Mouse (Mus musculus) cortical plate, adult 2 months (tissue): ENCODE data around the gene Syngr2. TPM values are rescaled to one million over a fixed set of nuclear protein-coding genes. Genes with fewer than 3 reads are reported as not detected.
"Not testable (repeated sequence)": the region's sequence is repeated elsewhere in the genome, so short reads cannot be mapped to it uniquely, and the experiment has no call there.

Experiments
- H3K27ac ChIP-seq: fragments of 200-500 bp; 2 replicates; pipeline ENCODE4 v1.5.1; 2012; ENCODE audit warnings: low read length, control low read depth, inconsistent platforms; ENCODE audit not compliant: insufficient read depth
- H3K4me1 ChIP-seq: fragments of 200-500 bp; 2 replicates; pipeline ENCODE4 v1.6.1; 2011; ENCODE audit warnings: low read length; ENCODE audit not compliant: control insufficient read depth, insufficient read depth
- H3K4me3 ChIP-seq: fragments of 200-500 bp; 2 replicates; pipeline ENCODE4 v1.5.1; 2011; ENCODE audit warnings: mild to moderate bottlenecking, low read length, control low read depth; ENCODE audit not compliant: insufficient read depth
- CTCF ChIP-seq: fragments of 200-500 bp; IDR thresholded peaks from 2 replicates; pipeline ENCODE4 v1.5.1; 2011; ENCODE audit warnings: mild to moderate bottlenecking, control low read depth, low read length; ENCODE audit not compliant: insufficient read depth; ENCODE audit errors: extremely low read depth
- POLR2A ChIP-seq: fragments of 200-500 bp; IDR thresholded peaks from 2 replicates; pipeline ENCODE4 v1.6.1; 2011; ENCODE audit warnings: mild to moderate bottlenecking, low read length, control low read depth; ENCODE audit not compliant: insufficient read depth; ENCODE audit errors: extremely low read depth
- polyA plus RNA-seq: library from polyadenylated mRNA; depleted of rRNA; stranded (reverse); fragments of >200 nt; gene quantifications from 2 replicates; pipeline ENCODE4 v1.2.3, GENCODE M21; 2012

Gene Syngr2
- polyA plus RNA-seq, 1 experiment, result 13.5 TPM

- Histone ChIP-seq H3K4me1 (no peaks in the 10 kb centered on the region), H3K4me3 (no peak overlapping the region), H3K27ac (no peak overlapping the region)
- TF ChIP-seq POLR2A (no peak), CTCF (no peak)
Measured at GRCm38 (mm10) chr11:117828149-117828887, 18.9 kb downstream of the Syngr2 start.

DNA sequence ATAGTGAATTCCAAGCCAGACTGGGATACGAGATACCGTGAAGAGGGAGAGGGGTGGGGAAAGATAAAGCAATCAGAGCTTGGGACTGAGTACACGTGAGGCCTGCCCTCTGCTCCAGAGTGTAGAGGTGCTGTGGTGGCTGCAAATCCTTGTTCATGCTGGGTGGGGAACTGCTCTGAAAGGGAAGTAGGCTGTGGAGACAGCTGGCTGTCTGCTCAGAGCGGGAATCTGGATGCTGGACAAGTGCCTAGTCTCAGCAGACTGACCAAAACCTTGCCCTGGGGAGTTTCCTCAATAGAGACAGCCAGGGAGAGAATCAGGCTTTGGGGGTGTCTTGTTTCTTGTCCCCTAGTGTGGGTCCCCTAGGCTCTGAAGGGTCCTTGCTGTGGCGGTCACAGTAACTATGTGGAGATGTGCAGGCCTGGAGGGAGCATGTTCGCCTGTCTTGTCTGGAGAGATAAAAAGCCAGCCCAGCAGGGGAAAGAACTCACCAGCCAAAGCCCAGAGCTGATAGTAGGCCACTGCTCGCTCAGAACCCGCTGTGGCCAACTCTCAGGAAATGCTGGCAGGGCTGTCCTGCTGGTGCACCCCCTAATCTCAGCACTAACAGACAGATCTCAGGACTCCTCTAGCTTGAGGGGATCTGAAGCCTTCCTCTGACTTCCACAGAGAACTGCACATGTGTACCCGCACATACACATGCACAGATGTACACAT, 19.6 kb downstream of the Syngr2 start:
- Histone ChIP-seq H3K4me3 (no peak overlapping the region), H3K27ac (no peak overlapping the region), H3K4me1 (no peaks in the 10 kb centered on the region)
- TF ChIP-seq CTCF (no peak), POLR2A (no peak)

- TF ChIP-seq POLR2A (no peak), CTCF (no peak)
- H3K27ac ChIP-seq, result no peak overlapping the region
- no peaks in the 10 kb centered on the region for H3K4me1 ChIP-seq
- H3K4me3 ChIP-seq, result no peak overlapping the region
Measured at GRCm38 (mm10) chr11:117829671-117830215, 20.3 kb downstream of the Syngr2 start.

DNA sequence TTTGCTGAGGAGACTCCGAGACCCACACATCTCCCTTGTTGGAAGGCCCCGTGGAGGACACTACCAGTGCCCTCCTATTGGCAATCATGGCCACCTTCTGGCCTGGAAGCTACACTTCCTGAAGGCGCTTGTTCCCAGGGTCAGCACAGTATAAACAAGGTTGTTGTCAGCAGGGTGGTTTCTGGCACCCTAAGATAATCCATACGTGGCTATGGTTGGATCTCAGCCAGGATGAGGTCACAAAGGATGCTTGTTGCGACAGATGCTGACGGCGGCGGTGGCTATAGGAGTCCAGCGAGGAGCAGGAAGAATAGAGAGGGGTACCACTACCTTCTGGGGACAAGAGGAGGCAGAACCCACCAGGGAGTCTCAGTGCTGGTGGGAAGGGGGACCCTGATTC, 20.9 kb downstream of the Syngr2 start:
- no peak overlapping the region for H3K4me3 ChIP-seq
- no peaks in the 10 kb centered on the region for H3K4me1 ChIP-seq
- H3K27ac ChIP-seq, result no peak overlapping the region
- TF ChIP-seq POLR2A (no peak), CTCF (no peak)

- H3K27ac ChIP-seq, result no peak overlapping the region
- peak overlapping the region; percentile 30 for H3K4me3 ChIP-seq
- TF ChIP-seq CTCF (peak; percentile 53), POLR2A (no peak)
- no peaks in the 10 kb centered on the region for H3K4me1 ChIP-seq
Measured at GRCm38 (mm10) chr11:117832086-117832969, 22.9 kb downstream of the Syngr2 start.

- H3K4me1 ChIP-seq, H3K27ac ChIP-seq, H3K4me3 ChIP-seq: not testable (repeated sequence)
Measured at GRCm38 (mm10) chr11:117833509-117833908, 24.0 kb downstream of the Syngr2 start.

DNA sequence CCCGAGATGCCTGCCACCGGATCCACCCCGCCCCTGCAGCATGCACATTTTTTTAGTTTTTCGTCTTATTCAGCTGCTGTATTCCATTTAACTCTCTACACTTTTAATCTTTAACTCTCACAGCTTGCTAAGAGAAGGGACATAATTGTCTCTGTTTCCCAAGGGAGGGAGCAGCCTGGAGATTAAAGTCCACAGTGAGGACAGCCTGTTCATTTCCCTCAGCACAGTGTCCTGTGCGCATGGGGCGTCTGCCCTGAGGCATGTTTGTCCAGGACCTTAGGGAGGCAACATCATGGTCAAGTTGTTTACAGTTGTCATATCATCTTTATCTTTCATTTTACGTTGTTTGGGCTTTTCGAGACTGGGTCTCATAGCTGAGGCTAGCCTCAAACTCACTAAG, 24.6 kb downstream of the Syngr2 start:
- no peak for TF ChIP-seq POLR2A
- TF ChIP-seq CTCF, result no peak
- Histone ChIP-seq H3K4me3 (no peak overlapping the region), H3K27ac (no peak overlapping the region), H3K4me1 (no peaks in the 10 kb centered on the region)

DNA sequence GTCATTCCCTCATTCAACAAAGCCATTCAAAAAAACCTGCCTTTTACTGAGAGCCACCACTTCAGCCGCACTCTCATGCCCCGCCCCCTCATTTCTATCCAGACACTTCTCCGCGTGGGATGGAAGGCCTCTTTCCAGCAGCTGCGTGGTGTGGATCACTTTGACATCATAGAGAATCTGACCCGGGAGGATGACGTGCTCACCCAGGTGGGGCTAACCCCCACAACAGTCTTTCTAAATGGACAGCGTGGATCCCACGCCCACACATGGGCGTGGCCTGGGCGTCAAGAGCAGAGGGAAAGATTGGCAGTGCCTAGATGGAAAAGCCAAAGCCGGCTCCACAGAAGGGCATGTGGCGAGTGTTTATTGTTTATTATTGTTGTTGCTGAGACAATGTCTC, 26.8 kb downstream of the Syngr2 start:
- no peak overlapping the region for H3K4me3 ChIP-seq
- TF ChIP-seq CTCF, result no peak
- no peak for TF ChIP-seq POLR2A
- no peak overlapping the region for H3K27ac ChIP-seq
- no peaks in the 10 kb centered on the region for H3K4me1 ChIP-seq

DNA sequence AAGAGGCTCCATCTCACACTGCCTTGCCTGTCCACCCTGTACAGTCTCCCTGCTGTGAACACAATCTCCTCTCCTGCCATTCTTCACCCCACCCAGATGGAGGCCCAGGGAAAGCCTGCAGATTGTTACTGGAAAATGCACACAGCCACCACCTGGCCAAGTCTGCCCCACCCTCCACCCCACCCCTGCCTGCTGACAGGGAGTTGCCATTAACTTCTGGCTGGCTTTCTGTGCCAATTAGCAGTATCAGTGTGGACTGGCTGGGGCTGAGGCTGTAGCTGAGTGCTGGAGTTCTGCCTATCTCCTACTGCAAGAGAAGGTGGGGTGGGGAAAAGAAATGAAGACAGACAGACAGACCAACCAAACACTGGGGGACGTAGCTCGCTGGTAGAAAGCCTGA, 29.1 kb downstream of the Syngr2 start:
- TF ChIP-seq POLR2A (no peak), CTCF (no peak)
- H3K27ac ChIP-seq, result no peak overlapping the region
- no peaks in the 10 kb centered on the region for H3K4me1 ChIP-seq
- H3K4me3 ChIP-seq, result no peak overlapping the region

- Histone ChIP-seq H3K27ac (no peak overlapping the region), H3K4me3 (no peak overlapping the region), H3K4me1 (no peaks in the 10 kb centered on the region)
- TF ChIP-seq CTCF (no peak), POLR2A (no peak)
Measured at GRCm38 (mm10) chr11:117839021-117839420, 29.6 kb downstream of the Syngr2 start.
